Mouse (Mus musculus): ENCODE measurements at regions not wholly inside any gene's neighbourhood (a gene's known extent, or its start where the extent isn't known, plus 50 kb on each side); places are given as distances from the start of the nearest gene placed in this dataset.

DNA sequence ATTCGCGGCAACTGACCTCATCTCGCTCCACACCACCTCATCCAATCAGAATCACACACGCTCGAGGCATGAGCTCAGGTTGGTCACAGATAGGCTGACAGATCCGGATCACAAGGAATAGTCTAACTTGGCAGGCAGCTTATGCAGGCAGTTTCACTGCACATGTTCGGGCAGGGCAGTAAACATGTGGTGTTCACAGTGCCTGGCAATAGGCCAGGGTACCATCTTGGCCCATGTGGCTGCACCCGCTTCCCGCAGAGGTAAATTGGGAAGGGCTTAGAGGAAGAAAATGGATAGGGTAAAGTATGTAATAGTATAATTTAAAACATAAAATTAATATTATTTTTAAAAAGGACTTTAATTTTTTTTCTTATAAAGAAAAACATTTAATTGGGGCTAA, 372.4 kb downstream of the Pabpc4l start:
- DNase-seq (ENCODE audit: extremely low spot score in 1 of 2, low spot score in 1 of 2): no peak

DNA sequence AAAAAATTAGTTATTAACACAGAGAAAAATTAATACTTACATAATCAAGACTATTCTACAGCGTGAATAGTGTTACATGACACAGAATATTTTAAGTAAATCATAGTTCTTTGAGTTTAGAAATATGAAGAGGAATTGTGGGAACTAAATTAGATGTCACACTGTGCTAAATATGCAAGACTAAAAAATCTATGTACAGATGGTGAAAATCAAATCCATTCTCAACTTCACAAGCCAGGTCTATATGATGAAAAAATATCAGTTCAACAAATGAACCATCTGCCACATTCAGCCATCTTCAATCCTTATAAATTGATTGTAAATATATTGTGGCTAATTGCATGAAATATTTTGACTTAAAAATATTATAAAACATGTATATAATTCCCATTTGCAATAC, 393.2 kb downstream of the Pabpc4l start:
- DNase-seq (ENCODE audit: extremely low spot score in 1 of 2, low spot score in 1 of 2): peak in 1 of 2 experiments; percentile 23

DNA sequence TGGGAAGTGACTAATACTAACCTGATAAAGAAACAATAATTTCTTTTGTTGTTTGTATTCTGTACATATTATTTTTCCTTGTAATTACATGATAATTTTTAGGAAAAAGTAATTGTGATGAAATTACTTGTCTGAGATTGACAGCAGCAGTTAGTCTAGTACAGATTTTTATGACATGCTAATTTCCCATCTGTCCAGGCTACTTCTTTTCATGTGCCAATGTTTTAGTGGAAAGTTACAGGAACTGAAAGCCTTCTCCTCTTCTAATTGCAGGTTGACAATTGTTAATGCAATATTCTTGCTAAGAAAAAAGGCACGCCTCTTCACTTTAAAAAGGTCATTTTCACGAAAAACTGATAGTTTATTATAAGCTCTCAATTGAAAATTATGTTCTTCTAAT, 414.0 kb downstream of the Pabpc4l start:
- DNase-seq (ENCODE audit: extremely low spot score in 1 of 2, low spot score in 1 of 2): no peak
